Mouse (Mus musculus) adrenal gland, adult 18-20 months (tissue): ENCODE results near the gene Rsl24d1. TPM values are rescaled to one million over a fixed set of nuclear protein-coding genes. Genes with fewer than 3 reads are reported as not detected.

ENCODE experiments used
- total RNA-seq, 2 experiments: library from RNA; stranded (reverse); gene quantifications; 1 replicate in 1 of 2; 2 replicates in 1 of 2; pipeline ENCODE4 v1.2.3; 2021

The Rsl24d1 gene
- total RNA-seq, 2 experiments from 2014 or later: 60.3 to 66.3 TPM

Other genes starting within 250 kb of the Rsl24d1 start
- 1 to 10 TPM; 3.4 to 3.7 TPM for gene Pygo1, start 187.8 kb upstream of the Rsl24d1 start, total RNA-seq
- gene Dyx1c1, start 154.6 kb upstream of the Rsl24d1 start, total RNA-seq: 1 to 10 TPM in 1 of 2 experiments, under 1 TPM in 1; 0.99 to 1.2 TPM
- gene Gm44503, start 154.6 kb upstream of the Rsl24d1 start, total RNA-seq: not detected
- 10 to 100 TPM; 12.2 to 13.9 TPM for gene Ccpg1os, start 128.0 kb upstream of the Rsl24d1 start, total RNA-seq
- 100 to 1,000 TPM; 112 to 150 TPM for gene Ccpg1, start 128.0 kb upstream of the Rsl24d1 start, total RNA-seq
- 10 to 100 TPM; 11.0 to 13.8 TPM for gene Pigb, start 73.0 kb upstream of the Rsl24d1 start, total RNA-seq
- gene Rab27a, start 68.6 kb upstream of the Rsl24d1 start, total RNA-seq: 10 to 100 TPM; 22.9 to 29.6 TPM
- under 1 TPM; 0.29 to 0.80 TPM for gene Khdc3, start 11.6 kb upstream of the Rsl24d1 start, total RNA-seq
- not detected for gene Gm20509, start 11.0 kb upstream of the Rsl24d1 start, total RNA-seq